Mouse (Mus musculus): Measurements from ENCODE around the gene Rubcn. TPM values are rescaled to one million over a fixed set of nuclear protein-coding genes. Genes with fewer than 3 reads are reported as not detected.
A peak's percentile ranks its signal among the peaks of the same experiment; 100 is the strongest.
"Not testable (repeated sequence)": the region's sequence is repeated elsewhere in the genome, so short reads cannot be mapped to it uniquely, and the experiment has no call there.

Gene Rubcn
- polyA plus RNA-seq, 1 experiment from 2014 or later, result 28.0 TPM

- 83% methylated on average over 2 of the region's 2 CpGs for WGBS
- Histone ChIP-seq H3K27ac (no peak overlapping the region), H3K9me3 (no peaks in the 10 kb centered on the region), H3K4me1 (no peaks in the 10 kb centered on the region), H3K4me2 (replicated peaks) (no peak overlapping the region), H3K27me3 (replicated peaks) (no peaks in the 10 kb centered on the region), H3K9ac (no peak overlapping the region), H3K36me3 (peaks cover 40% of the 10 kb centered on the region), H3K4me3 (no peak overlapping the region)
- ATAC-seq (ENCODE audit: low FRiP score, low read depth), result no peak
Measured at GRCm38 (mm10) chr16:32889881-32890280, 12.3 kb upstream of the Rubcn start.

GRCm38 (mm10) chr16:32887996-32888395, 10.4 kb upstream of the Rubcn start:
- no peak overlapping the region for H3K4me2 ChIP-seq (replicated peaks)
- no peaks in the 10 kb centered on the region for H3K9me3 ChIP-seq
- no peak overlapping the region for H3K9ac ChIP-seq
- no peaks in the 10 kb centered on the region for H3K27me3 ChIP-seq (replicated peaks)
- H3K4me3 ChIP-seq, result no peak overlapping the region
- H3K36me3 ChIP-seq, result peaks cover 27% of the 10 kb centered on the region
- no peak overlapping the region for H3K27ac ChIP-seq
- ATAC-seq (ENCODE audit: low FRiP score, low read depth), result no peak
- no peaks in the 10 kb centered on the region for H3K4me1 ChIP-seq
- WGBS, result 91% methylated on average over 7 of the region's 7 CpGs

- no peak for ATAC-seq (ENCODE audit: low FRiP score, low read depth)
- WGBS, result 83% methylated on average over 7 of the region's 7 CpGs
Measured at GRCm38 (mm10) chr16:32881538-32881937, 4.0 kb upstream of the Rubcn start.

GRCm38 (mm10) chr16:32878972-32879926, 1.7 kb upstream of the Rubcn start:
- no peaks in the 10 kb centered on the region for H3K9me3 ChIP-seq
- H3K36me3 ChIP-seq, result no peaks in the 10 kb centered on the region
- H3K4me1 ChIP-seq, result peaks cover 18% of the 10 kb centered on the region
- ATAC-seq (ENCODE audit: low FRiP score, low read depth), result no peak
- H3K9ac ChIP-seq, result 0 out of 2 replicates have a peak overlapping the region, but pooled peaks have one; percentile 88
- WGBS, result 84% methylated on average over 14 of the region's 14 CpGs
- H3K27ac ChIP-seq, result no peak overlapping the region
- peak overlapping the region; percentile 88 for H3K4me3 ChIP-seq
- no peaks in the 10 kb centered on the region for H3K27me3 ChIP-seq (replicated peaks)
- H3K4me2 ChIP-seq (replicated peaks), result peak overlapping the region; percentile 82

More at GRCm38 (mm10) chr16:32881538-32881937, 4.0 kb upstream of the Rubcn start:
- no peak overlapping the region for H3K9ac ChIP-seq
- peaks cover 3% of the 10 kb centered on the region; the same call in 1 of the 2 replicates for H3K36me3 ChIP-seq
- H3K27ac ChIP-seq, result no peak overlapping the region
- H3K9me3 ChIP-seq, result no peaks in the 10 kb centered on the region
- no peak overlapping the region for H3K4me3 ChIP-seq
- H3K4me2 ChIP-seq (replicated peaks), result no peak overlapping the region
- peaks cover 18% of the 10 kb centered on the region for H3K4me1 ChIP-seq
- H3K27me3 ChIP-seq (replicated peaks), result no peaks in the 10 kb centered on the region

- Histone ChIP-seq H3K9ac (peak overlapping the region; percentile 88), H3K27ac (peak overlapping the region; percentile 77), H3K4me1 (peaks cover 18% of the 10 kb centered on the region), H3K4me3 (peak overlapping the region; percentile 88), H3K36me3 (no peaks in the 10 kb centered on the region), H3K4me2 (replicated peaks) (peak overlapping the region; percentile 82), H3K27me3 (replicated peaks) (no peaks in the 10 kb centered on the region), H3K9me3 (no peaks in the 10 kb centered on the region)
- WGBS, result under 1% methylated on average over 34 of the region's 34 CpGs
- peak; percentile 76 for ATAC-seq (ENCODE audit: low FRiP score, low read depth)
Measured at GRCm38 (mm10) chr16:32878157-32878598, 612 bp upstream of the Rubcn start.

- H3K9ac ChIP-seq, result peak overlapping the region; percentile 88; the same call in 1 of the 2 replicates
- no peaks in the 10 kb centered on the region for H3K36me3 ChIP-seq
- H3K9me3 ChIP-seq, result no peaks in the 10 kb centered on the region
- peaks cover 16% of the 10 kb centered on the region for H3K4me1 ChIP-seq
- no peaks in the 10 kb centered on the region for H3K27me3 ChIP-seq (replicated peaks)
- no peak overlapping the region for H3K27ac ChIP-seq
- 38% methylated on average over 9 of the region's 9 CpGs for WGBS
- peak overlapping the region; percentile 88 for H3K4me3 ChIP-seq
- peak overlapping the region; percentile 82 for H3K4me2 ChIP-seq (replicated peaks)
- ATAC-seq (ENCODE audit: low FRiP score, low read depth), result no peak
Measured at GRCm38 (mm10) chr16:32876831-32877230, 735 bp downstream of the Rubcn start.

GRCm38 (mm10) chr16:32875847-32876246, 1.7 kb downstream of the Rubcn start:
- Histone ChIP-seq H3K4me3 (no peak overlapping the region), H3K4me1 (peaks cover 13% of the 10 kb centered on the region), H3K9me3 (no peaks in the 10 kb centered on the region), H3K36me3 (no peaks in the 10 kb centered on the region), H3K27ac (no peak overlapping the region), H3K4me2 (replicated peaks) (no peak overlapping the region), H3K27me3 (replicated peaks) (no peaks in the 10 kb centered on the region), H3K9ac (no peak overlapping the region)
- ATAC-seq (ENCODE audit: low FRiP score, low read depth), result no peak
- 94% methylated on average over 3 of the region's 3 CpGs for WGBS

GRCm38 (mm10) chr16:32875281-32875680, 2.3 kb downstream of the Rubcn start:
- not testable (repeated sequence) for ATAC-seq (ENCODE audit: low FRiP score, low read depth); H3K9me3 ChIP-seq; H3K36me3 ChIP-seq; H3K27ac ChIP-seq; H3K4me3 ChIP-seq; H3K4me2 ChIP-seq (replicated peaks); H3K27me3 ChIP-seq (replicated peaks); H3K9ac ChIP-seq
- 77% methylated on average over 1 of the region's 1 CpGs for WGBS
- H3K4me1 ChIP-seq, result peaks cover 13% of the 10 kb centered on the region

- WGBS, result 49% methylated on average over 3 of the region's 3 CpGs
- Histone ChIP-seq H3K4me3 (no peak overlapping the region), H3K36me3 (no peaks in the 10 kb centered on the region), H3K27me3 (replicated peaks) (no peaks in the 10 kb centered on the region), H3K9ac (no peak overlapping the region), H3K4me1 (no peaks in the 10 kb centered on the region), H3K9me3 (no peaks in the 10 kb centered on the region), H3K4me2 (replicated peaks) (no peak overlapping the region), H3K27ac (no peak overlapping the region)
- ATAC-seq (ENCODE audit: low FRiP score, low read depth), result no peak
Measured at GRCm38 (mm10) chr16:32873366-32873765, 4.2 kb downstream of the Rubcn start.

GRCm38 (mm10) chr16:32870231-32870630, 7.3 kb downstream of the Rubcn start:
- Histone ChIP-seq H3K27ac (no peak overlapping the region), H3K4me1 (peaks cover 12% of the 10 kb centered on the region), H3K4me2 (replicated peaks) (no peak overlapping the region), H3K9me3 (no peaks in the 10 kb centered on the region), H3K27me3 (replicated peaks) (no peaks in the 10 kb centered on the region), H3K9ac (no peak overlapping the region), H3K36me3 (no peaks in the 10 kb centered on the region), H3K4me3 (no peak overlapping the region)
- 67% methylated on average over 5 of the region's 5 CpGs for WGBS
- ATAC-seq (ENCODE audit: low FRiP score, low read depth), result no peak

GRCm38 (mm10) chr16:32867919-32868552, 9.5 kb downstream of the Rubcn start:
- H3K36me3 ChIP-seq, result 0 out of 2 replicates have a peak, but pooled peaks cover 2% of the 10 kb centered on the region
- no peaks in the 10 kb centered on the region for H3K9me3 ChIP-seq
- H3K9ac ChIP-seq, result peak overlapping the region; percentile 77
- ATAC-seq (ENCODE audit: low FRiP score, low read depth), result peak; percentile 98
- H3K4me3 ChIP-seq, result peak overlapping the region; percentile 80
- WGBS, result under 1% methylated on average over 35 of the region's 35 CpGs
- H3K4me2 ChIP-seq (replicated peaks), result peak overlapping the region; percentile 87
- H3K27me3 ChIP-seq (replicated peaks), result no peaks in the 10 kb centered on the region
- peak overlapping the region; percentile 59 for H3K27ac ChIP-seq
- peaks cover 12% of the 10 kb centered on the region for H3K4me1 ChIP-seq

GRCm38 (mm10) chr16:32866713-32867112, 10.9 kb downstream of the Rubcn start:
- Histone ChIP-seq H3K27me3 (replicated peaks) (no peaks in the 10 kb centered on the region), H3K9me3 (no peaks in the 10 kb centered on the region), H3K36me3 (0 out of 2 replicates have a peak, but pooled peaks cover 2% of the 10 kb centered on the region), H3K9ac (no peak overlapping the region), H3K4me3 (no peak overlapping the region), H3K4me1 (peaks cover 12% of the 10 kb centered on the region), H3K4me2 (replicated peaks) (peak overlapping the region; percentile 87), H3K27ac (no peak overlapping the region)
- 89% methylated on average over 5 of the region's 5 CpGs for WGBS
- no peak for ATAC-seq (ENCODE audit: low FRiP score, low read depth)
